In the genomic region with DNA sequence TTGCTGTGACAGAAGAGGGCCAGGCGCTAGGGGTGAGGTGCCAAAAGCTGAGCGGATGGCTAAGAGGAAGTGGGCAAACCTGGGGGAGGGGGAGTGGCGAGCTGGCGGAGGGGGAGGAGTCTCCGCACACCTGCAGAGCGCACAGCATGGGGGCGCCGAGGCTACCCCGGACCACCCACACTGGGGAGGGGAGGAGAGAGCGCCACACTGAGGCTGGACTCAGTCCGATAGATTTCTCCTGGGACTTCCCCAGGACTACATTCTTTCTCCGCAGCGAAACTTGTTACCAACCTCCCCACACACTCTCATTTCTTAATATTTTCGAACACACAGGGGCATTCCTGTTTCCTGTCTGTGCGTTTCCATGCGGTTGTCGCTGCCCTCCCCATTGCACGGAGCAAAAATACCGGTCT, we compare ENCODE assay signal across 12 mouse cellular contexts. TPM values are rescaled to one million over a fixed set of nuclear protein-coding genes. Genes with fewer than 3 reads are reported as not detected.
A peak's percentile ranks its signal among the peaks of the same experiment; 100 is the strongest.
DNase-seq lines count a peak whose midpoint lies in the region; ATAC-seq lines count a peak whose summit lies in the region.
"Had no signal": no experiment of that assay in that cellular context is flagged by ENCODE, and none has a peak within 500 bp of the region (broad histone marks: within the 10 kb centered on the region; RNA-seq: fewer than 3 reads in every experiment).

No protein-coding gene starts in this region.

- no peak overlapping the region for H3K27ac ChIP-seq in liver, embryonic 13.5 days
- H3K27ac ChIP-seq: hindbrain, embryonic 13.5 days had no signal

- peaks cover 28% of the 10 kb centered on the region for H3K27me3 ChIP-seq in liver, embryonic 13.5 days

- DNase-seq in gastrocnemius, postnatal 25 days, result peak; percentile 40
- no peak for DNase-seq in gastrocnemius, postnatal 10 days
- DNase-seq in T-cell, adult 2 months (ENCODE audit: low spot score), result peak; percentile 86
- no peak for DNase-seq in liver, embryonic 13.5 days
- peak; percentile 45 to 72 for DNase-seq in spleen, postnatal 14 days (ENCODE audit: low spot score in 2 of 2)
- DNase-seq in adrenal gland, adult 18-20 months (ENCODE audit: low spot score in 2 of 2), result no peak
- no peak for DNase-seq in urinary bladder, postnatal 10 days (ENCODE audit: low spot score)
- DNase-seq: cerebellum, adult 8-10 months had no signal

- H3K4me2 ChIP-seq in liver, embryonic 13.5 days, result peak overlapping the region; percentile 47
- H3K4me2 ChIP-seq: hindbrain, embryonic 13.5 days; midbrain, embryonic 11.5 days had no signal

- 0 out of 2 replicates have a peak overlapping the region, but pooled peaks have one; percentile 16 for H3K4me3 ChIP-seq in liver, embryonic 13.5 days (replicated peaks)
- H3K4me3 ChIP-seq: hindbrain, embryonic 13.5 days had no signal

- H3K4me1 ChIP-seq in liver, embryonic 13.5 days (replicated peaks), result peaks cover 28% of the 10 kb centered on the region

- 12% methylated on average over 18 of the region's 19 CpGs for WGBS in liver, embryonic 13.5 days (ENCODE audit: insufficient replicate concordance)

- H3K9ac ChIP-seq in liver, embryonic 13.5 days, result no peak overlapping the region
- H3K9ac ChIP-seq: hindbrain, embryonic 13.5 days had no signal

- no peak for ATAC-seq in liver, embryonic 13.5 days (ENCODE audit: low read depth)
- ATAC-seq in erythroid progenitor cell, adult 5-6 weeks (replicated peaks; ENCODE audit: low FRiP score, poor library complexity, severe bottlenecking), result no peak

- H3K9me3 ChIP-seq in liver, embryonic 13.5 days (replicated peaks), result no peaks in the 10 kb centered on the region
- H3K9me3 ChIP-seq: hindbrain, embryonic 13.5 days had no signal

- no peaks in the 10 kb centered on the region for H3K36me3 ChIP-seq in liver, embryonic 13.5 days
- H3K36me3 ChIP-seq: hindbrain, embryonic 13.5 days had no signal

RNA-seq across cellular contexts. Expression of gene Smndc1, which starts 33.0 kb away (rescaled TPM):
- total RNA-seq in gastrocnemius, postnatal 25 days (2021), result 10 to 100 TPM; 21.6 to 22.3 TPM
- 10 to 100 TPM; 27.3 to 34.7 TPM for total RNA-seq in gastrocnemius, postnatal 10 days (2021)
- polyA plus RNA-seq in liver, embryonic 13.5 days (2015; fragmentation: Nextera tagmentation; extraction: Ambion mirVana), result 28.0 and 31.0 TPM in 2 replicates
- total RNA-seq in erythroid progenitor cell, adult 5-6 weeks (2015; ENCODE audit: low replicate concordance), result 43.6 and 54.9 TPM in 2 replicates
- total RNA-seq in erythroid progenitor cell, adult 5-6 weeks (2017; ENCODE audit: low replicate concordance), result 31.5 and 32.0 TPM in 2 replicates
- 10 to 100 TPM; 41.5 to 44.2 TPM for total RNA-seq in adrenal gland, adult 18-20 months (2021)

RNA-seq across cellular contexts. Expression of gene Gm10197, which starts 51.8 kb away (rescaled TPM):
- total RNA-seq in gastrocnemius, postnatal 25 days (2021), result not detected
- total RNA-seq in gastrocnemius, postnatal 10 days (2021), result not detected
- polyA plus RNA-seq in liver, embryonic 13.5 days (2015; fragmentation: Nextera tagmentation; extraction: Ambion mirVana), result not detected in 2 replicates
- not detected in 2 replicates for total RNA-seq in erythroid progenitor cell, adult 5-6 weeks (2015; ENCODE audit: low replicate concordance)
- total RNA-seq in erythroid progenitor cell, adult 5-6 weeks (2017; ENCODE audit: low replicate concordance), result not detected in 2 replicates
- total RNA-seq in adrenal gland, adult 18-20 months (2021), result not detected
- polyA plus RNA-seq: hindbrain, embryonic 13.5 days; midbrain, embryonic 11.5 days; urinary bladder, adult 2 months had no signal

Comparison
In these comparisons a context has a peak if more than half of its experiments do, and no peak if none do; other contexts are left out.
1. DNase-seq: peak in gastrocnemius, postnatal 25 days (single experiment), T-cell, adult 2 months (single experiment) and spleen, postnatal 14 days (2 of 2); none in gastrocnemius, postnatal 10 days (single experiment), liver, embryonic 13.5 days (single experiment), adrenal gland, adult 18-20 months (0 of 2) and urinary bladder, postnatal 10 days (single experiment).